Mouse (Mus musculus) testis, adult 2 months (tissue): ENCODE data around the gene Poglut1. TPM values are rescaled to one million over a fixed set of nuclear protein-coding genes. Genes with fewer than 3 reads are reported as not detected.
A peak's percentile ranks its signal among the peaks of the same experiment; 100 is the strongest.

Experiments used
- H3K27ac ChIP-seq: fragments of 200-500 bp; 2 replicates; pipeline ENCODE4 v1.5.1; 2012; ENCODE audit warnings: low read depth, low read length; ENCODE audit not compliant: control insufficient read depth, insufficient read depth
- H3K27me3 ChIP-seq: fragments of 200-500 bp; 2 replicates; pipeline ENCODE4 v1.6.1; 2012; ENCODE audit warnings: mild to moderate bottlenecking, low read length, moderate library complexity; ENCODE audit not compliant: control insufficient read depth, insufficient read depth
- H3K36me3 ChIP-seq: fragments of 200-500 bp; 2 replicates; pipeline ENCODE4 v1.6.1; 2012; ENCODE audit warnings: mild to moderate bottlenecking, low read length; ENCODE audit not compliant: control insufficient read depth, insufficient read depth
- H3K4me1 ChIP-seq: fragments of 200-500 bp; 2 replicates; pipeline ENCODE4 v1.6.1; 2012; ENCODE audit warnings: low read length; ENCODE audit not compliant: control insufficient read depth, insufficient read depth
- H3K4me3 ChIP-seq: fragments of 200-500 bp; 2 replicates; pipeline ENCODE4 v1.5.1; 2012; ENCODE audit warnings: low read depth, mild to moderate bottlenecking, low read length, moderate library complexity, mixed read lengths; ENCODE audit not compliant: control insufficient read depth
- CTCF ChIP-seq: fragments of 200-500 bp; IDR thresholded peaks from 2 replicates; pipeline ENCODE4 v1.5.1; 2012; ENCODE audit warnings: low read depth, mild to moderate bottlenecking, inconsistent platforms, low read length, moderate library complexity; ENCODE audit not compliant: control insufficient read depth, insufficient read depth, insufficient replicate concordance
- POLR2A ChIP-seq: fragments of 200-500 bp; IDR thresholded peaks from 2 replicates; pipeline ENCODE4 v1.6.1; 2012; ENCODE audit warnings: low read depth, mild to moderate bottlenecking, inconsistent platforms, low read length, moderate library complexity; ENCODE audit not compliant: control insufficient read depth
- polyA plus RNA-seq: library from polyadenylated mRNA; depleted of rRNA; stranded (reverse); fragments of >200 nt; gene quantifications from 2 replicates; pipeline ENCODE4 v1.2.3, GENCODE M21; 2012

Poglut1 gene
- polyA plus RNA-seq, 1 experiment = 3.9 TPM

- no peak for TF ChIP-seq POLR2A
- no peak for TF ChIP-seq CTCF
- H3K4me3 ChIP-seq = no peak overlapping the region
- H3K4me1 ChIP-seq = no peaks in the 10 kb centered on the region
- no peaks in the 10 kb centered on the region for H3K27me3 ChIP-seq
- peaks cover 1% of the 10 kb centered on the region for H3K36me3 ChIP-seq
- no peak overlapping the region for H3K27ac ChIP-seq
Observed at GRCm38 (mm10) chr16:38503528-38503927, 46.5 kb downstream of the Poglut1 start.

DNA sequence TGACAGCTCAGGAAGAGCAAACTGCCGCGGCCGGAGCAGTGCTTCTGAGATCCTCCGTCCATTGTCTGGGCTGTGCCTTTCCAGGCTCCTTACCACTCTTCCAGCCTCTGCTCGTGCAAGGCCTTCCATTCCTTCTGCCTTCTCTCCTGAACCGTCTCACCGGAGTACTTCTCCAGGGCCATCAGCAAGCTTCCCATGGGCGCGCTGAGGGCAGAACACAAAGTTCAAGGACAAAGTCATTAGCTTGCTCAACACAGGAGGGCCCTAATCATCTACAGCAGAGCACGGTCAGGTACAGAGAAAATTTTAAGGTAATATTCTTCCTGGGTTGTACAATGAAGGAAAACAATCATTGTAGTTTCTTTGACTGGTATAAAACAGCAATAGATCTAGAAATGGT lies 47.6 kb downstream of the Poglut1 start:
- H3K4me3 ChIP-seq = no peak overlapping the region
- no peaks in the 10 kb centered on the region for H3K27me3 ChIP-seq
- H3K36me3 ChIP-seq = peaks cover under 1% of the 10 kb centered on the region
- no peak for TF ChIP-seq POLR2A
- no peak overlapping the region for H3K27ac ChIP-seq
- no peaks in the 10 kb centered on the region for H3K4me1 ChIP-seq

DNA sequence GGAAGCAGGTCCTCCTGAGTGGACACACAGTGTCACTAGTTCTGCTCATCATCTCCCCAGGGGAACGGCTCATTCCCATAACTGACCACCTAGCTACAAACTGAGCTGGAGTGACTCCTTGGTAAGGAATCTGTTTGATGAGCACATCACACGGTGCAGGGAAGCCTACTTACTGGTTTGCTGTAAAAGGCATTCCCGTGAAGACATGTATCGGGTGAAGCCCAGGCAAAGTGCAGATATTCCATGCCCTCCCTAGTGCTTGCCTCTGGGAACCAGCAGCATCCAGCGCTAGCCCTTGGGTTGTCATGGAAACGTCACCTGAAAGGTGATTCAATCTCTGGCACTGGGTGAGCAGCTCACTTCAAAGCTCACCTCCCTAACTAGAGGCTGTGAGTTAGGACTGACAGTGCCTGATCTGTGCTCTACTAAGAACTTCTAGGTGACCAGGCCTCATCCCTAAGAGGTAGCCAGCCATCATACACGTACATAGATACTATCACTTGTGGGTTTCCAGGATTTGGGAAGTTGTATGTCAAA lies 53.4 kb downstream of the Poglut1 start:
- H3K27ac ChIP-seq = no peak overlapping the region
- no peak overlapping the region for H3K4me3 ChIP-seq
- TF ChIP-seq POLR2A (no peak), CTCF (no peak)
- H3K4me1 ChIP-seq = no peaks in the 10 kb centered on the region
- no peaks in the 10 kb centered on the region for H3K27me3 ChIP-seq
- no peaks in the 10 kb centered on the region; the same call in 1 of the 2 replicates for H3K36me3 ChIP-seq

DNA sequence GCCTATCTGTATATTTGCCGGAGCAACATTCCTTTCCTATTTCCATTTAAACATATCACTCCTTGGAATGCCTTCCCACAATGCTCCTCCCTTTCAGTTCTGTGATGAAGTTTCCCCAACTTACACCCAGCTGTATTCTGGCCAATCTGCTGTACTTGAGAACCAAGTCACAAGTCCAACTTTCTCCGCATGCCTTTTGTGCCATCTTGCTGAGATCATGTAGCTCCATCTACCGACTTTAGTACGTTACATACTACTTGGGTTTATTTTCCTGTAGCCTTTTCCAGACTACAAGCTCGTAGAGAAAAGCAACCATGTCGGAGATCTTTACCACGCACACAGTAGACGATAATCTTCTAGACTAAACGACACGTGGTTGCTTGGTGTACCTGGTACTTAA lies 56.2 kb downstream of the Poglut1 start:
- Histone ChIP-seq H3K4me1 (no peaks in the 10 kb centered on the region), H3K27me3 (no peaks in the 10 kb centered on the region), H3K27ac (no peak overlapping the region), H3K4me3 (no peak overlapping the region), H3K36me3 (no peaks in the 10 kb centered on the region; the same call in 1 of the 2 replicates)
- no peak for TF ChIP-seq POLR2A
- no peak for TF ChIP-seq CTCF

- TF ChIP-seq POLR2A (no peak), CTCF (no peak)
- H3K36me3 ChIP-seq = no peaks in the 10 kb centered on the region
- H3K4me3 ChIP-seq = no peak overlapping the region
Observed at GRCm38 (mm10) chr16:38492551-38492950, 57.5 kb downstream of the Poglut1 start.

GRCm38 (mm10) chr16:38483582-38484309 lies 66.3 kb downstream of the Poglut1 start:
- Histone ChIP-seq H3K27ac (no peak overlapping the region), H3K4me3 (peak overlapping the region; percentile 72), H3K36me3 (no peaks in the 10 kb centered on the region), H3K27me3 (no peaks in the 10 kb centered on the region), H3K4me1 (peaks cover 6% of the 10 kb centered on the region)
- TF ChIP-seq CTCF = no peak
- TF ChIP-seq POLR2A = no peak

More at GRCm38 (mm10) chr16:38492551-38492950, 57.5 kb downstream of the Poglut1 start:
- no peaks in the 10 kb centered on the region for H3K27me3 ChIP-seq
- H3K27ac ChIP-seq = no peak overlapping the region
- H3K4me1 ChIP-seq = no peaks in the 10 kb centered on the region

DNA sequence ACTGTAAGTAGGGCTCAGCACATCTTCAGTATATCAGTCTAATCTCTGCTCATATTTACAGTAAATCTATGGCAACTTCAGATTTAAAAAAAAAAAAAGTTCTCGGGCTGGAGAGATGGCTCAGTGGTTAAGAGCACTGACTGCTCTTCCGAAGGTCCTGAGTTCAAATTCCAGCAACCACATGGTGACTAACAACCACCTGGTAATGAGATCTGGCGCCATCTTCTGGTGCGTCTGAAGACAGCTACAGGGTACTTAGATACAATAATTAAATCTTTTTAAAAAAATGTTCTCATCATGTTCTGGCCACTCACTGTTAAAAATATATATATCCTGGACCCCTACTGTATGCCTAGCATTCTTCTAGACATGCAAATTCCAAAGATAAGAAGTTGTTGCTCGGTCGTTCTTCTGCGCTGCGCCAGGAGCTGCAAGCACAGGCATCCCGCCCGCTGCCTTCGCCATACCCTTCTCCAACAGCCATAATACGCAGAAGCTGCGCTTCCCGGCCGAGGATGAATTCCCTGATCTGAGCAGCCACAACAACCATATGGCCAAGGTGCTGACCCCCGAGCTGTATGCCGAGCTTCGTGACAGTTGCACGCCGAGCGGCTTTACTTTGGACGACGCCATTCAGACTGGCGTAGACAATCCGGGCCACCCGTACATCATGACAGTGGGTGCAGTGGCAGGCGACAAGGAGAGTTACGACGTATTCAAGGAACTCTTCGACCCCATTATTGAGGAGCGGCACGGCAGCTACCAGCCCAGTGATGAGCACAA lies 67.1 kb downstream of the Poglut1 start:
- H3K4me1 ChIP-seq = peaks cover 6% of the 10 kb centered on the region
- no peaks in the 10 kb centered on the region for H3K27me3 ChIP-seq
- H3K36me3 ChIP-seq = no peaks in the 10 kb centered on the region
- TF ChIP-seq POLR2A = no peak
- peak overlapping the region; percentile 72 for H3K4me3 ChIP-seq
- H3K27ac ChIP-seq = no peak overlapping the region
